Mouse (Mus musculus) CD8-positive naive resting alpha-beta T cell, adult 57 days (primary cell): ENCODE results near the gene Cd5l. TPM values are rescaled to one million over a fixed set of nuclear protein-coding genes. Genes with fewer than 3 reads are reported as not detected.

ENCODE experiments used
- total RNA-seq: library from RNA; stranded (reverse); gene quantifications from one replicate; pipeline ENCODE4 v1.2.4, GENCODE M21; 2023

Gene Cd5l
- 0.49 TPM for total RNA-seq

DNA sequence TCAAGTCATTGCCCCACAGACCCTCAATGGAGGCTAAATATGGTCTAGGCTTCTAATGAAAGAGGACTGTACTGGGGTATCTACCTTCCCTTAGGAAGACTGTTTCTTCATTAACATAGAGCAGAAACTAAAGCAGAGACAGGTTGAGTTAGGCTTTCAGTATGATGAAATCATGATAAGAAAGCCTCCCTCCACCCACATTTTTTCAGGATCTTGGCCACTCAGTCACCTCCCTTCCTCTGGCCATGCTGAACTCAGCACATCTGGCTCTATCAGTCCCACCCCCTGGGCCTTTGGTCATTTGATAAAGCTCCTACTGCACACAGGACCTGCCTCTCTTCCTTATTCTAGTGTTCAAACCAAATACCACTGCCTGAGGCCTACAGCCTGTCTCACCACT is at the start of gene Cd5l:
Cd5l (plus strand) TSS at position 301 of the 400 bp plus-strand sequence.

GRCm38 (mm10) chr3:87376195-87377165 is 18.8 kb downstream of the Cd5l start, which contains the start of gene Fcrl1:
Gene Fcrl1, plus strand, starts transcription at chr3:87376387.

Other genes with a start within 250 kb of the Cd5l start
- 0.77 TPM for gene Kirrel, start 183.1 kb upstream of the Cd5l start, total RNA-seq
- gene Fcrls, start 94.1 kb upstream of the Cd5l start, total RNA-seq, result not detected
- 22.4 TPM for gene Fcrl1, start 18.5 kb downstream of the Cd5l start, total RNA-seq
- 4.1 TPM for gene Fcrl5, start 77.9 kb downstream of the Cd5l start, total RNA-seq
- gene Etv3, start 167.5 kb downstream of the Cd5l start, total RNA-seq, result 74.3 TPM